Mouse (Mus musculus) urinary bladder, adult 2 months (tissue): Measurements from ENCODE around the gene Pdp2. TPM values are rescaled to one million over a fixed set of nuclear protein-coding genes. Genes with fewer than 3 reads are reported as not detected.
"Not testable (repeated sequence)": the region's sequence is repeated elsewhere in the genome, so short reads cannot be mapped to it uniquely, and the experiment has no call there.

Experiments
- DNase-seq: peaks from one replicate; pipeline ENCODE4 v3.0.0; 2022; ENCODE audit warnings: low spot score
- polyA plus RNA-seq: library from polyadenylated mRNA; depleted of rRNA; stranded (reverse); fragments of >200 nt; gene quantifications from 2 replicates; pipeline ENCODE4 v1.2.3, GENCODE M21; 2012; rRNA removed

The Pdp2 gene
- polyA plus RNA-seq, 1 experiment, result 6.1 TPM

GRCm38 (mm10) chr8:104632486-104632885, 41.2 kb downstream of the Pdp2 start:
- DNase-seq, result no peak

DNA sequence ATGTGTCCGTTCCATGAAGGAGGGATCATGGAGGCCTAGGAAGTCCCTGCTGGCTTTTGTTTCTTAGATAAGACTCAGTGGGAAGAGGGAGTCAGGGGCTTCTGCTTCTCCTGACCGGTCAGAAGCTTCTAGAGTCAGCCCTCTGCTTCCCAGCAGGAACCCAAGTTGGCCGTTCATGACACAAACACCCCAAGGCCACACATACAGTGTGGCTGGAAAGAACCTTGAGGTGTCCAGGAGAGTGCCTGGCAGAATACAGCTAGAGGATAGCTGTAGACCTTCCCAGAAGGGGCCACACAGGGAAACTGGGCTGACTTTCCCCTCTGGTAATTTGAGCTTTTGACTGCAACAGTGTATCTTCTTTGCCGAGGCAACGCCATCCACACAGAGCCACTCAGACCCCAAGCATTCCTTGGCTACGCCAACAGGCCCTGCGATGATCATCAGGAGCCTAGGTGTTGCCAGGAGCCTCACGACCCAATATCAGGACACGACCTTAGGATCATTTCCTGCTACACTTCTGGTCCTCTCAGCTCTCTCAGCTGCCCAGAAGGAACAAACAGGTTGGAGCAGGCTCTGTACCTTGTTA, 42.0 kb downstream of the Pdp2 start:
- DNase-seq, result no peak

- DNase-seq, result no peak
These were observed 43.9 kb downstream of the Pdp2 start for GRCm38 (mm10) chr8:104635004-104635710.

- DNase-seq, result no peak
These were observed 46.8 kb downstream of the Pdp2 start for GRCm38 (mm10) chr8:104638010-104638409.

DNA sequence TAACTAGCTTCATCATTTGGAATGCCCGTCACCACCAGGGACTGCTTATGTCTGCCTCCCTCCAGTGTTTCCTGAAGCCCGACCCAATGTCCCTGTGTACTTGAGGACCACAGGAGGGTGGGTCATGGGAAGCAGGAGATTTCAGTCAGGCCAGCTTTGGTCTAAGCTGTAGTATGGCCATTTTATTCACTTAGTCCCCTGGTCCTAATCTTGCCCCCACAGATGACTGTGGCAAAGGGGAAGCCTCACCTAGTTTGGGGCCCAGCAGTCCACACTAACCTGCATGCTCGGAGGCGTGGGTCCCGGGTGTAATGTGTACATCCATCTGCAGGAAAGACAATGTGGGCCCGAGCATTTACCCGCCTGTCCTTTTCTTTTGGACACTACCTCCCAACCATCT, 49.0 kb downstream of the Pdp2 start:
- DNase-seq, result no peak

DNA sequence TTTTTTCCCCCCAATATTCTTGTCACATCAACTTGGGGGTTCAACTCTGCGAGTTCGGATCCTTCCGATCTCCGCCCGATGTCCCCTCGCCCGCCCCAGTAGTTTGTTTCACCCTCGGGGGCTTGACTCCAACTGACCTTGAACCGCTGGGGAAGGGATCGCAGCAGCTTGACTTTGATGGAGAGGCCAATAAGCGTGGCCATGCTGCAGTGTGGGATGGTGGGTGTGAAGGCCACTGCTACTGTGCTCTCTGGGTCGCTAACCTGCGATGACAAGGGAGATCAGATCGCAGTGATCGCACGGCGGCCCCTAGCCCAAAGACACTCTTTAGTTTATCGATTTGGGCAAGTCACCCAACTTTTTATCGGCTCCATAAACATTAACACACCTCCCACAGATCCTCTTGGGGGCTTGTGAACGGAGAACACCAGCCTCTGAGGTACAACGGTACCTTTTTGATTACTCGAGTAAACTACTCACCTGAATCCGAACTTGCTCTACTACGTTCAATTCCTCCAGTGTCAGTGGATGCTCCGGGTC, 49.6 kb downstream of the Pdp2 start:
- DNase-seq, result peak; percentile 15

DNA sequence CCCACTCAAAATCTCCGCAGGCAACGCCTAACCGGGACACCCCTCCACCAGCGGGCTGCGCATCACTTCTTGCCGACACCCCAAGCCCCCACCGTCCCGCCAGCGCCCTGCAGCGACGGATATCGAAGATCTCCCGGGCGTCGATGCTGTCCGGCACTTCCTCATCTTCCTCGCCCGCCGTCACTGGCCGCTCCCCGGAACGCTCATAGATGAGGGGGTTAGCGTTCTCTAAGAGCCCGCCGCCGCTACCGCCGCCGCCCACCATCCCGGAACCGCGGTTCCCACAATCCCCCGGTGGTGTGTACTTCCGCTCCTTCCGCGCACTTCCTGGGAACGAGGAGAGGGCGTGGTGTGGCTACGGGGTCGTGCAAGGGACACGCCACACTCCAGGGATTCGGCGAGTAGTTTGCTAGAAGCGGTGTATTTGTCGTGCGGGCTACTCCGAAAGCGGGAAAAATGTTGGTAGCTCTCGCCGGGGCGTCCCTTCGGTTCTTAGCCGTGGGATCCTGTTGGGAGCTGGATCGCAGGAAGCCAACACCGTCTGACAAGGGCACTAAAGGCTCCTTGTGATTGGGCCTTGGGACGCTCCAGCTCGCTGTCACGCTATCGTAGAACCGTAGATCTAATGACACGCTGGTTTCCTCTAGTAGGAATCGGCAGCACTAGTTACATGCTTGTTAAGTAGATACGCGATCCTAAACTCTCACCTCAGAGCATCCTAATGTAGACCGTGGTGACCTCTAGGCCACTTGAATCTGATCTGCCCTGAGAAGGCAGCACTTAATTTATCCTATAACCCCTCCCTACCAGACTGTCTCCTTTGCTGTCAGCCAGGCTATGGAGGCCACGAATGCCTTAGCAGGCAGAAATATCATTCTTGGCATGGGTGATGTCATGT, 50.4 kb downstream of the Pdp2 start, which contains the start of gene Ciao2b:
Gene Ciao2b (minus strand): TSS at position 540 of the 898 bp plus-strand sequence.
- DNase-seq, result peak; percentile 81

GRCm38 (mm10) chr8:104642324-104642654, 51.0 kb downstream of the Pdp2 start:
- DNase-seq, result no peak

DNA sequence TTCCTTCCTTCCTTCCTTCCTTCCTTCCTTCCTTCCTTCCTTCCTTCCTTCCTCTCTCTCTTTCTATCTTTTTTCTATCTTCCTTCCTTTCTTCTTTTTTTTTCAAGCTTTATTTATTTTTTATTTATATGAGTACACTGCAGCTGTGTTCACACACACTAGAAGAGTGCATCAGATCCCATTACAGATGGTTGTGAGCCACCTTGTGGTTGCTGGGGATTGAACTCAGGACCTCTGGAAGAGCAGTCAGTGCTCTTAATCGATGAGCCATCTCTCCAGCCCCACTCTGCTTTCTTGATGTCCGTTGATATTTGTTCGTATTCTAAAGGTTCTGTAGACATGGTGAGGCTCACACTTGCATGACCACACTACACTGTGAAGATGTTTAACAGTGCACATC, 52.9 kb downstream of the Pdp2 start:
- DNase-seq, result not testable (repeated sequence)

Other genes with a start within 250 kb of the Pdp2 start
- 31.4 and 32.1 TPM in 2 replicates for gene Cmtm4, start 195.6 kb upstream of the Pdp2 start, polyA plus RNA-seq
- 79.6 and 85.8 TPM in 2 replicates for gene Dync1li2, start 148.4 kb upstream of the Pdp2 start, polyA plus RNA-seq
- gene Terb1, start 81.5 kb upstream of the Pdp2 start, polyA plus RNA-seq, result 0.47 and 0.54 TPM in 2 replicates
- gene Nae1, start 56.8 kb upstream of the Pdp2 start, polyA plus RNA-seq, result 56.2 and 71.4 TPM in 2 replicates
- gene Car7, start 56.8 kb upstream of the Pdp2 start, polyA plus RNA-seq, result 3.5 and 4.7 TPM in 2 replicates
- gene Cdh16, start 32.9 kb downstream of the Pdp2 start, polyA plus RNA-seq, result not detected in 2 replicates
- gene Rrad, start 39.9 kb downstream of the Pdp2 start, polyA plus RNA-seq, result 10.3 and 13.4 TPM in 2 replicates
- gene Ciao2b, start 50.5 kb downstream of the Pdp2 start, polyA plus RNA-seq, result 53.2 and 69.5 TPM in 2 replicates
- gene Ces2a, start 142.6 kb downstream of the Pdp2 start, polyA plus RNA-seq, result 0.09 and 0.11 TPM in 2 replicates
- 4.1 and 4.6 TPM in 2 replicates for gene Ces2b, start 240.1 kb downstream of the Pdp2 start, polyA plus RNA-seq